ENCODE assay signal across 8 mouse cellular contexts in the genomic region with DNA sequence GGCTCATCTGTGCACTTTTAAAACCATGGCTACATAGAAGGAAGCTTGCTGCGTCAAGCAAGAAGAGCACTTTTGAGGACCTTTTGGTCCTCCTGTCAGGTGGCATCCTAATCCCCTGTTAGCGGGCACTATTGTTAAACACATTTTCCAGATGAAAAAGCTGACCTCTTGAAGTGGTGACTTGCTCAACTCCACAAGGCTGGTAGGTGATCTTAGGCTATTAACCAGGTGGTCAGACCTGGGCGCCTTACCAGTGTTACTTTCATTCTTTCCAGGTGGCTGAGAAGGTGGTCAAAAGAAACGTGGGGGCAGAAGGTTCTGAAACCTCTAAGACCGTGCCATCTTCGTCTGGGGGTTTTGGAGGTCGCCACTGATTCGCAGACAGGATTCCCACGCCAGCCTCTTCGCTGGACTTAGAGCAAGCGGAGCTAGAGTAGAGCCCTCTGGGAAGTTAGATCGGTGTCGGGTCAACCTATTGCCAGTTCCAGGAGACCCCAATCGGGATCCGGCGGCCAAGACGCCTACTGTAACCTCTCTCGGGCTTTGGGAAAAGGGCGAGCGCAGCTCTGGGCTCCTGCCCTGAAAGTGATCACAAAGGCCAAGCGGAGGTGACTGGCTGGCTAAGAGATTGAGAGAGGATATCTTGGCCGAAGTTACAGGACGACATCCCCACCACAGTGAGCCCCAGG. TPM values are rescaled to one million over a fixed set of nuclear protein-coding genes. Genes with fewer than 3 reads are reported as not detected.
DNase-seq lines count a peak whose midpoint lies in the region; ATAC-seq lines count a peak whose summit lies in the region.

No protein-coding gene starts in this region.

- intact Hi-C loops in left cerebral cortex, postnatal 14 days (cut with DNase I): loop anchor here (2.0 kb wide), 1 partner anchor 37 kb away; a partner anchor contains a TSS

- peaks cover 6% of the 10 kb centered on the region; the same call in 1 of the 2 replicates for H3K4me1 ChIP-seq in brown adipose tissue, adult 24 weeks (ENCODE audit: control insufficient read depth, insufficient read depth, insufficient read length, low read length)
- 0 out of 2 replicates have a peak, but pooled peaks cover 7% of the 10 kb centered on the region for H3K4me1 ChIP-seq in hindbrain, embryonic 14.5 days (replicated peaks; ENCODE audit: control insufficient read depth, insufficient read depth, low read length)
- peaks cover 15% of the 10 kb centered on the region for H3K4me1 ChIP-seq in midbrain, embryonic 14.5 days (ENCODE audit: control insufficient read depth, insufficient read depth, low read length)

- peaks cover 17% of the 10 kb centered on the region for H3K36me3 ChIP-seq in hindbrain, embryonic 14.5 days (replicated peaks; ENCODE audit: control insufficient read depth, insufficient read depth)
- H3K36me3 ChIP-seq in midbrain, embryonic 14.5 days (ENCODE audit: control insufficient read depth, insufficient read depth, low read length): peaks cover 20% of the 10 kb centered on the region

- WGBS in hindbrain, embryonic 14.5 days: 5% methylated on average over 23 of the region's 23 CpGs
- WGBS in midbrain, embryonic 14.5 days: 5% methylated on average over 23 of the region's 23 CpGs

- peak overlapping the region; percentile 90 for H3K4me2 ChIP-seq in hindbrain, embryonic 14.5 days (replicated peaks)
- peak overlapping the region; percentile 100 for H3K4me2 ChIP-seq in midbrain, embryonic 14.5 days (ENCODE audit: low read length)

- peak overlapping the region; percentile 68 for H3K9ac ChIP-seq in hindbrain, embryonic 14.5 days
- H3K9ac ChIP-seq in midbrain, embryonic 14.5 days (replicated peaks; ENCODE audit: low read length): peak overlapping the region; percentile 70

- no peaks in the 10 kb centered on the region for H3K27me3 ChIP-seq in hindbrain, embryonic 14.5 days (ENCODE audit: control insufficient read depth, insufficient read depth, low read length)
- peaks cover 6% of the 10 kb centered on the region; the same call in 1 of the 2 replicates for H3K27me3 ChIP-seq in midbrain, embryonic 14.5 days (ENCODE audit: control insufficient read depth, insufficient read depth, low read length)

- peak; percentile 23 for DNase-seq in kidney, postnatal 14 days
- DNase-seq in kidney, adult 8-10 months: no peak
- no peak for DNase-seq in hindbrain, embryonic 14.5 days (ENCODE audit: low spot score)
- peak; percentile 18 for DNase-seq in midbrain, embryonic 14.5 days
- DNase-seq in adrenal gland, postnatal 4 days (ENCODE audit: low spot score in 2 of 2): no peak
- no peak for DNase-seq in left cerebral cortex, postnatal 14 days (ENCODE audit: low spot score in 2 of 2)
- DNase-seq in right cerebral cortex, postnatal 4 days: no peak

- H3K4me3 ChIP-seq in brown adipose tissue, adult 24 weeks (ENCODE audit: insufficient read depth, low read depth, low read length): peak overlapping the region; percentile 77
- peak overlapping the region; percentile 47 for H3K4me3 ChIP-seq in hindbrain, embryonic 14.5 days (replicated peaks; ENCODE audit: low read length)
- peak overlapping the region; percentile 59 for H3K4me3 ChIP-seq in midbrain, embryonic 14.5 days (replicated peaks; ENCODE audit: low read depth, low read length)

- peak overlapping the region; percentile 61; the same call in 1 of the 2 replicates for H3K27ac ChIP-seq in brown adipose tissue, adult 24 weeks (replicated peaks; ENCODE audit: low read depth, low read length)
- peak overlapping the region; percentile 28; the same call in 1 of the 2 replicates for H3K27ac ChIP-seq in hindbrain, embryonic 14.5 days
- H3K27ac ChIP-seq in midbrain, embryonic 14.5 days (replicated peaks; ENCODE audit: low read depth, low read length): no peak overlapping the region

- ATAC-seq in hindbrain, embryonic 14.5 days (ENCODE audit: low FRiP score): peak; percentile 2; the same call in 1 of the 2 replicates
- no peak; the same call in 1 of the 2 replicates for ATAC-seq in midbrain, embryonic 14.5 days (ENCODE audit: low FRiP score, low TSS enrichment)

- H3K9me3 ChIP-seq in hindbrain, embryonic 14.5 days (ENCODE audit: control insufficient read depth, low read length): no peaks in the 10 kb centered on the region
- no peaks in the 10 kb centered on the region for H3K9me3 ChIP-seq in midbrain, embryonic 14.5 days (ENCODE audit: control insufficient read depth, low read length)

RNA-seq across cellular contexts. Expression of a gene that starts 0.7 kb away (rescaled TPM):
- polyA plus RNA-seq in brown adipose tissue, adult 24 weeks (2012; ENCODE audit: insufficient read depth, insufficient read length, missing spikeins): 12.6 and 16.8 TPM in 2 replicates
- polyA plus RNA-seq in hindbrain, embryonic 14.5 days (2014; fragmentation: Nextera tagmentation; extraction: Ambion mirVana): 7.9 and 10.3 TPM in 2 replicates
- 5.8 and 6.0 TPM in 2 replicates for polyA plus RNA-seq in midbrain, embryonic 14.5 days (2014; fragmentation: Nextera tagmentation; extraction: Ambion mirVana)
- 10 to 100 TPM; 15.1 to 15.3 TPM for total RNA-seq in adrenal gland, postnatal 4 days (2021)
- 10 to 100 TPM; 28.8 to 29.0 TPM for total RNA-seq in left cerebral cortex, postnatal 14 days (2021)

RNA-seq across cellular contexts. Expression of a gene that starts 19.0 kb away (rescaled TPM):
- polyA plus RNA-seq in brown adipose tissue, adult 24 weeks (2012; ENCODE audit: insufficient read depth, insufficient read length, missing spikeins): 33.6 and 41.9 TPM in 2 replicates
- 2.7 and 3.2 TPM in 2 replicates for polyA plus RNA-seq in hindbrain, embryonic 14.5 days (2014; fragmentation: Nextera tagmentation; extraction: Ambion mirVana)
- polyA plus RNA-seq in midbrain, embryonic 14.5 days (2014; fragmentation: Nextera tagmentation; extraction: Ambion mirVana): 1.5 and 1.8 TPM in 2 replicates
- 10 to 100 TPM; 45.5 to 47.2 TPM for total RNA-seq in adrenal gland, postnatal 4 days (2021)
- total RNA-seq in left cerebral cortex, postnatal 14 days (2021): 10 to 100 TPM; 10.3 to 11.1 TPM

RNA-seq across cellular contexts. Expression of a gene that starts 35.6 kb away (rescaled TPM):
- polyA plus RNA-seq in brown adipose tissue, adult 24 weeks (2012; ENCODE audit: insufficient read depth, insufficient read length, missing spikeins): 11.3 and 12.7 TPM in 2 replicates
- polyA plus RNA-seq in hindbrain, embryonic 14.5 days (2014; fragmentation: Nextera tagmentation; extraction: Ambion mirVana): 35.1 and 35.7 TPM in 2 replicates
- 35.5 and 46.2 TPM in 2 replicates for polyA plus RNA-seq in midbrain, embryonic 14.5 days (2014; fragmentation: Nextera tagmentation; extraction: Ambion mirVana)
- 10 to 100 TPM; 61.4 to 63.9 TPM for total RNA-seq in adrenal gland, postnatal 4 days (2021)
- total RNA-seq in left cerebral cortex, postnatal 14 days (2021): 10 to 100 TPM; 93.8 to 94.6 TPM

RNA-seq across cellular contexts. Expression of a gene that starts 37.9 kb away (rescaled TPM):
- 14.4 and 21.6 TPM in 2 replicates for polyA plus RNA-seq in brown adipose tissue, adult 24 weeks (2012; ENCODE audit: insufficient read depth, insufficient read length, missing spikeins)
- 39.0 and 40.6 TPM in 2 replicates for polyA plus RNA-seq in hindbrain, embryonic 14.5 days (2014; fragmentation: Nextera tagmentation; extraction: Ambion mirVana)
- polyA plus RNA-seq in midbrain, embryonic 14.5 days (2014; fragmentation: Nextera tagmentation; extraction: Ambion mirVana): 33.1 and 40.8 TPM in 2 replicates
- total RNA-seq in adrenal gland, postnatal 4 days (2021): 10 to 100 TPM; 37.5 to 42.3 TPM
- total RNA-seq in left cerebral cortex, postnatal 14 days (2021): 10 to 100 TPM; 52.3 to 54.5 TPM

RNA-seq across cellular contexts. Expression of a gene that starts 42.0 kb away (rescaled TPM):
- polyA plus RNA-seq in brown adipose tissue, adult 24 weeks (2012; ENCODE audit: insufficient read depth, insufficient read length, missing spikeins): 0.63 TPM in 1 of 2 replicates, not detected in the other
- 117 and 128 TPM in 2 replicates for polyA plus RNA-seq in hindbrain, embryonic 14.5 days (2014; fragmentation: Nextera tagmentation; extraction: Ambion mirVana)
- polyA plus RNA-seq in midbrain, embryonic 14.5 days (2014; fragmentation: Nextera tagmentation; extraction: Ambion mirVana): 144 and 145 TPM in 2 replicates
- total RNA-seq in adrenal gland, postnatal 4 days (2021): 10 to 100 TPM; 15.0 to 16.0 TPM
- total RNA-seq in left cerebral cortex, postnatal 14 days (2021): 10 to 100 TPM; 65.3 to 66.9 TPM

Comparison
In these comparisons a context has a peak if more than half of its experiments do, and no peak if none do; other contexts are left out.
1. DNase-seq: peak in kidney, postnatal 14 days (single experiment) and midbrain, embryonic 14.5 days (single experiment); none in kidney, adult 8-10 months (0 of 2), hindbrain, embryonic 14.5 days (single experiment), adrenal gland, postnatal 4 days (0 of 2), left cerebral cortex, postnatal 14 days (0 of 2) and right cerebral cortex, postnatal 4 days (single experiment).
2. Peak in every context shown above with its lines, with median percentiles within 50 percentile points of each other: H3K4me3 ChIP-seq.